Mouse (Mus musculus) erythroblast, embryonic 14.5 days (primary cell): Measurements from ENCODE around the gene Pdilt. TPM values are rescaled to one million over a fixed set of nuclear protein-coding genes. Genes with fewer than 3 reads are reported as not detected.
"Not testable (repeated sequence)": the region's sequence is repeated elsewhere in the genome, so short reads cannot be mapped to it uniquely, and the experiment has no call there.

ENCODE experiments used
- H3K27me3 ChIP-seq: 2 replicates; pipeline ENCODE4 v1.6.1; 2012; ENCODE audit warnings: inconsistent platforms; ENCODE audit not compliant: control insufficient read depth
- H3K36me3 ChIP-seq: 2 replicates; pipeline ENCODE4 v1.6.1; 2012; ENCODE audit warnings: mild to moderate bottlenecking, inconsistent platforms; ENCODE audit not compliant: control insufficient read depth
- H3K4me1 ChIP-seq: 2 replicates; pipeline ENCODE4 v1.6.1; 2012; ENCODE audit warnings: inconsistent platforms; ENCODE audit not compliant: control insufficient read depth
- H3K4me3 ChIP-seq: replicated peaks from 2 replicates; pipeline ENCODE3; 2012; ENCODE audit warnings: moderate library complexity, mild to moderate bottlenecking, inconsistent platforms
- H3K9me3 ChIP-seq: 2 replicates; pipeline ENCODE4 v1.6.1; 2012; ENCODE audit warnings: low read length, inconsistent platforms, mixed read lengths; ENCODE audit not compliant: control insufficient read depth
- GATA1 ChIP-seq: IDR thresholded peaks from 2 replicates; pipeline ENCODE4 v1.6.1; 2012; ENCODE audit warnings: low read length, inconsistent platforms, mixed read lengths
- TAL1 ChIP-seq: IDR thresholded peaks from 3 replicates; pipeline ENCODE4 v1.6.1; 2012; ENCODE audit warnings: low read length, inconsistent platforms, mixed read lengths
- polyA plus RNA-seq: library from polyadenylated mRNA; stranded (reverse); fragments of >175 nt; gene quantifications from 2 replicates; pipeline ENCODE4 v1.2.3, GENCODE M21; 2012

Gene Pdilt
- not detected in 2 replicates for polyA plus RNA-seq

GRCm38 (mm10) chr7:119523389-119523788 lies at the start of gene Pdilt:
TSS of gene Pdilt (minus strand) at chr7:119523489.
- no peak within 1 kb of the TSS for H3K4me3 ChIP-seq
- H3K27me3 ChIP-seq, result no peaks in the 10 kb centered on the region
- H3K36me3 ChIP-seq, result no peaks in the 10 kb centered on the region
- no peaks in the 10 kb centered on the region for H3K4me1 ChIP-seq
- no peaks in the 10 kb centered on the region for H3K9me3 ChIP-seq
- no peak for TF ChIP-seq GATA1
- TF ChIP-seq TAL1, result no peak

- not testable (repeated sequence) for H3K9me3 ChIP-seq, H3K27me3 ChIP-seq, H3K4me3 ChIP-seq, H3K36me3 ChIP-seq, H3K4me1 ChIP-seq
Observed at GRCm38 (mm10) chr7:119562476-119562875, 39.2 kb upstream of the Pdilt start.

GRCm38 (mm10) chr7:119561441-119561840 lies 38.2 kb upstream of the Pdilt start:
- no peaks in the 10 kb centered on the region for H3K4me1 ChIP-seq
- H3K27me3 ChIP-seq, result no peaks in the 10 kb centered on the region
- TF ChIP-seq GATA1, result no peak
- no peak for TF ChIP-seq TAL1
- no peaks in the 10 kb centered on the region for H3K36me3 ChIP-seq
- no peak overlapping the region for H3K4me3 ChIP-seq
- H3K9me3 ChIP-seq, result no peaks in the 10 kb centered on the region

- no peaks in the 10 kb centered on the region for H3K9me3 ChIP-seq
- H3K27me3 ChIP-seq, result no peaks in the 10 kb centered on the region
- H3K4me3 ChIP-seq, result no peak overlapping the region
- TF ChIP-seq TAL1, result no peak
- no peak for TF ChIP-seq GATA1
- no peaks in the 10 kb centered on the region for H3K36me3 ChIP-seq
- no peaks in the 10 kb centered on the region for H3K4me1 ChIP-seq
Observed at GRCm38 (mm10) chr7:119560452-119560835, 37.2 kb upstream of the Pdilt start.

- H3K36me3 ChIP-seq, result no peaks in the 10 kb centered on the region
- TF ChIP-seq TAL1 (no peak), GATA1 (no peak)
- H3K27me3 ChIP-seq, result no peaks in the 10 kb centered on the region
- no peak overlapping the region for H3K4me3 ChIP-seq
- H3K4me1 ChIP-seq, result no peaks in the 10 kb centered on the region
- no peaks in the 10 kb centered on the region for H3K9me3 ChIP-seq
Observed at GRCm38 (mm10) chr7:119559789-119560451, 36.6 kb upstream of the Pdilt start.

- no peaks in the 10 kb centered on the region for H3K9me3 ChIP-seq
- no peaks in the 10 kb centered on the region for H3K4me1 ChIP-seq
- no peaks in the 10 kb centered on the region for H3K36me3 ChIP-seq
- H3K27me3 ChIP-seq, result no peaks in the 10 kb centered on the region
- H3K4me3 ChIP-seq, result no peak within 1 kb of the TSS
- TF ChIP-seq GATA1 (no peak), TAL1 (no peak)
Observed at GRCm38 (mm10) chr7:119554040-119554439, 30.8 kb upstream of the Pdilt start, which contains the start of gene Acsm2. TSS of gene Acsm2 (plus strand) at chr7:119554340.

GRCm38 (mm10) chr7:119550471-119551222 lies 27.4 kb upstream of the Pdilt start:
- no peak overlapping the region for H3K4me3 ChIP-seq
- no peaks in the 10 kb centered on the region for H3K36me3 ChIP-seq
- no peaks in the 10 kb centered on the region for H3K27me3 ChIP-seq
- H3K9me3 ChIP-seq, result no peaks in the 10 kb centered on the region
- no peaks in the 10 kb centered on the region for H3K4me1 ChIP-seq
- TF ChIP-seq GATA1 (no peak), TAL1 (no peak)

- no peak overlapping the region for H3K4me3 ChIP-seq
- TF ChIP-seq GATA1 (no peak), TAL1 (no peak)
- no peaks in the 10 kb centered on the region for H3K4me1 ChIP-seq
- H3K36me3 ChIP-seq, result no peaks in the 10 kb centered on the region
- no peaks in the 10 kb centered on the region for H3K27me3 ChIP-seq
- H3K9me3 ChIP-seq, result no peaks in the 10 kb centered on the region
Observed at GRCm38 (mm10) chr7:119545572-119545971, 22.3 kb upstream of the Pdilt start.

GRCm38 (mm10) chr7:119542445-119542844 lies 19.2 kb upstream of the Pdilt start:
- no peak overlapping the region for H3K4me3 ChIP-seq
- no peaks in the 10 kb centered on the region for H3K27me3 ChIP-seq
- H3K4me1 ChIP-seq, result no peaks in the 10 kb centered on the region
- no peaks in the 10 kb centered on the region for H3K9me3 ChIP-seq
- no peaks in the 10 kb centered on the region for H3K36me3 ChIP-seq
- TF ChIP-seq GATA1 (no peak), TAL1 (no peak)
